Mouse (Mus musculus): ENCODE measurements at regions not wholly inside any gene's neighbourhood (a gene's known extent, or its start where the extent isn't known, plus 50 kb on each side); places are given as distances from the start of the nearest gene placed in this dataset.

DNA sequence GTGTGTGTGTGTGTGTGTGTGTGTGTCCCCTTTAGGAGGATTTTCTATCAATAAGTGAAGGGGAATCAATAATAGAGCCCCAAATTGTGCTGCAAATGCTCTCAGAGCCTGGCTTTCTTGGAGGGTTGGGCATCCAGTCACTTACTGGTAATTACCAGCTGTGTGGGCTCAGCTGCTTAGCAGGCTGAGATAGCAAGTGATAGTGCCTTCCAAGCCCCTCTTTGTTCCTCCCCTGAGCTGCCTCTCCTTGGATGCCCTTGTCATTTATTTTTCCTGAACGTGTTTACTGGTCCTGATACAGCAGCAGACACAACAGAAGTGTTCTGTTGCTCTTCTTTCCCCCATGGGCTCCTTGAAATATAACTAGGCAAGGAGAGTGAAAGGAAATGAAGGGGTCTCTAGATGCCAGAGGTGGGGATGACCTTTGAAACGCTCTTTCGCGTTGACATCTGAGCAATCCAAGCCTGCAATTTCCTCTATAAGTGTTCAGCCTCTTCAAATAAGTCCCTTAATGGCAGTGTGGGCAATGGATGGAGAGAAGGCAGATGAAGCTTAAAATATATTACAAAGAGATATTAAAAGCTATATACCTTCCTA is 133.3 kb upstream of the Tlr4 start:
- TF ChIP-seq CEBPB (IDR thresholded peaks at IDR 0.05; ENCODE audit: low read depth) (no peak), CTCF (IDR thresholded peaks at IDR 0.05; ENCODE audit: control insufficient read depth, insufficient read depth, insufficient read length) (no peak), USF1 (IDR thresholded peaks at IDR 0.05; ENCODE audit: low read depth) (no peak), MYOG (IDR thresholded peaks at IDR 0.05; ENCODE audit: control insufficient read depth, extremely low read depth, insufficient read length) (no peak), MYOD1 (IDR thresholded peaks at IDR 0.05; ENCODE audit: control insufficient read depth, insufficient read length, low read depth) (no peak)
